Mouse (Mus musculus) embryonic stem cell, embryonic (primary cell): ENCODE results near the gene Milr1.

ENCODE experiments used
- CTCF ChIA-PET, 4 experiments: fragments of 300-600 bp in 2 of 4; fragments of 350-600 bp in 2 of 4; sonication (Branson Sonifier 250); formaldehyde crosslinking; loops; one replicate each; lab custom pipeline; 2022; ENCODE audit warnings: inconsistent platforms in 2 of 4; lab: Charles Lee
- POLR2A ChIA-PET, 4 experiments: fragments of 300-600 bp in 2 of 4; fragments of 350-600 bp in 2 of 4; sonication (Branson Sonifier 250); formaldehyde crosslinking; loops; one replicate each; lab custom pipeline; 2022; ENCODE audit warnings: antibody characterized with exemption in 4 of 4, inconsistent platforms in 1 of 4; lab: Charles Lee

Gene Milr1

GRCm38 (mm10) chr11:106795679-106796078 is 44.7 kb downstream of the Milr1 start:
- ChIA-PET POLR2A (interaction anchor here in 3 of 4 experiments (0.6 to 8.8 kb wide), 15 partner anchors 8 to 295 kb away, joined by 3 to 82 read pairs (median 4); partner anchors contain the start of genes Cep95 (in 1 of the 3), Ddx5 (in 1 of the 3), Kpna2 (in 1 of the 3) and Smurf2 (in 1 of the 3)), CTCF (interaction anchor here in 2 of 4 experiments (0.6 to 1.2 kb wide), 4 partner anchors 10 to 227 kb away, joined by 3 to 5 read pairs (median 4); no protein-coding TSS in a partner anchor)

GRCm38 (mm10) chr11:106802069-106802627 is 51.1 kb downstream of the Milr1 start:
- ChIA-PET POLR2A (interaction anchor here in 3 of 4 experiments (0.6 to 8.8 kb wide), 11 partner anchors 9 to 55 kb away, joined by 3 to 82 read pairs (median 5); partner anchors contain the start of genes Cep95 (in 3 of the 3), Ddx5 (in 3 of the 3) and Polg2 (in 1 of the 3)), CTCF (interaction anchor here in 1 of 4 experiments (0.6 kb wide), 1 partner anchor 155 kb away, joined by 5 read pairs; no protein-coding TSS in a partner anchor)

- CTCF ChIA-PET = interaction anchor here in 1 of 4 experiments (0.7 kb wide), 1 partner anchor 123 kb away, joined by 8 read pairs; no protein-coding TSS in a partner anchor
- POLR2A ChIA-PET = interaction anchor here (0.5 to 5.9 kb wide), 11 partner anchors 8 to 304 kb away, joined by 3 to 48 read pairs (median 7); partner anchors contain the start of genes Cep95 (in 3 of the 4) and Ddx5 (in 3 of the 4)
These were observed 56.4 kb downstream of the Milr1 start for GRCm38 (mm10) chr11:106807442-106807841.

- ChIA-PET CTCF (no interaction called here), POLR2A (interaction anchor here in 2 of 4 experiments (0.7 to 4.4 kb wide), 4 partner anchors 11 to 108 kb away, joined by 3 to 22 read pairs (median 7); partner anchors contain the start of genes Cep95 (in 2 of the 2), Ddx5 (in 2 of the 2) and Smurf2 (in 1 of the 2))
These were observed 61.5 kb downstream of the Milr1 start for GRCm38 (mm10) chr11:106812410-106813136.

- CTCF ChIA-PET = no interaction called here
- POLR2A ChIA-PET = interaction anchor here in 3 of 4 experiments (0.5 to 4.4 kb wide), 11 partner anchors 9 to 480 kb away, joined by 3 to 22 read pairs (median 3); partner anchors contain the start of genes 1810010H24Rik (in 1 of the 3), Cep95 (in 1 of the 3), Ddx5 (in 1 of the 3) and Polg2 (in 1 of the 3)
These were observed 63.7 kb downstream of the Milr1 start for GRCm38 (mm10) chr11:106814601-106815320.

GRCm38 (mm10) chr11:106815331-106815730 is 64.3 kb downstream of the Milr1 start:
- ChIA-PET POLR2A (interaction anchor here in 3 of 4 experiments (0.5 to 4.4 kb wide), 11 partner anchors 9 to 210 kb away, joined by 3 to 22 read pairs (median 4); partner anchors contain the start of genes 1810010H24Rik (in 1 of the 3), Cep95 (in 1 of the 3), Ddx5 (in 1 of the 3) and Polg2 (in 1 of the 3)), CTCF (no interaction called here)

- ChIA-PET CTCF (no interaction called here), POLR2A (interaction anchor here in 3 of 4 experiments (0.6 to 4.4 kb wide), 8 partner anchors 10 to 183 kb away, joined by 3 to 22 read pairs (median 3); partner anchors contain the start of genes Cep95 (in 1 of the 3), Ddx5 (in 1 of the 3) and Kpna2 (in 1 of the 3))
These were observed 64.7 kb downstream of the Milr1 start for GRCm38 (mm10) chr11:106815761-106816160.

GRCm38 (mm10) chr11:106816316-106816715 is 65.3 kb downstream of the Milr1 start:
- CTCF ChIA-PET = no interaction called here
- POLR2A ChIA-PET = interaction anchor here in 2 of 4 experiments (1.0 to 4.4 kb wide), 6 partner anchors 10 to 183 kb away, joined by 3 to 22 read pairs (median 4); partner anchors contain the start of genes Cep95 (in 1 of the 2), Ddx5 (in 1 of the 2) and Kpna2 (in 1 of the 2)

GRCm38 (mm10) chr11:106817156-106817555 is 66.1 kb downstream of the Milr1 start:
- CTCF ChIA-PET = no interaction called here
- POLR2A ChIA-PET = interaction anchor here in 2 of 4 experiments (0.6 to 4.0 kb wide), 3 partner anchors 11 to 29 kb away, joined by 3 to 34 read pairs (median 13); partner anchors contain the start of genes Ddx5 (in 2 of the 2) and Cep95 (in 1 of the 2)

- ChIA-PET POLR2A (interaction anchor here in 3 of 4 experiments (0.6 to 4.0 kb wide), 6 partner anchors 12 to 317 kb away, joined by 3 to 34 read pairs (median 6); partner anchors contain the start of genes Ddx5 (in 2 of the 3) and Cep95 (in 1 of the 3)), CTCF (interaction anchor here in 2 of 4 experiments (0.6 kb wide), 3 partner anchors 156 to 330 kb away, joined by 3 to 7 read pairs (median 4); no protein-coding TSS in a partner anchor)
These were observed 66.8 kb downstream of the Milr1 start for GRCm38 (mm10) chr11:106817808-106818207.

- CTCF ChIA-PET = interaction anchor here in 2 of 4 experiments (0.6 kb wide), 2 partner anchors 181 to 329 kb away, joined by 3 to 7 read pairs; no protein-coding TSS in a partner anchor
- POLR2A ChIA-PET = interaction anchor here (0.6 to 4.0 kb wide), 9 partner anchors 11 to 318 kb away, joined by 3 to 34 read pairs (median 5); partner anchors contain the start of genes Cep95 (in 2 of the 4) and Ddx5 (in 2 of the 4)
These were observed 67.3 kb downstream of the Milr1 start for GRCm38 (mm10) chr11:106818341-106818740.
